8 mouse cellular contexts compared by ENCODE assay signal in genomic region chr15:92597011-92597780, GRCm38 (mm10).
DNase-seq lines count a peak whose midpoint lies in the region; ATAC-seq and TF ChIP-seq lines count a peak whose summit lies in the region.

No protein-coding gene starts in this region.

- H3K27ac ChIP-seq in lung, embryonic 15.5 days = no peak overlapping the region
- H3K27ac ChIP-seq in embryonic facial prominence, embryonic 14.5 days (replicated peaks; ENCODE audit: low read depth, low read length) = no peak overlapping the region
- H3K27ac ChIP-seq in hindbrain, embryonic 14.5 days = peak overlapping the region; percentile 73
- no peak overlapping the region for H3K27ac ChIP-seq in liver, embryonic 13.5 days
- no peak overlapping the region for H3K27ac ChIP-seq in stomach, postnatal 0 days (replicated peaks)

- no peak overlapping the region for H3K9ac ChIP-seq in lung, embryonic 15.5 days
- peak overlapping the region; percentile 37; the same call in 1 of the 2 replicates for H3K9ac ChIP-seq in embryonic facial prominence, embryonic 14.5 days (ENCODE audit: low read depth, low read length)
- peak overlapping the region; percentile 44 for H3K9ac ChIP-seq in hindbrain, embryonic 14.5 days
- no peak overlapping the region for H3K9ac ChIP-seq in liver, embryonic 13.5 days
- H3K9ac ChIP-seq in stomach, postnatal 0 days (ENCODE audit: low read length) = no peak overlapping the region

- peak overlapping the region; percentile 39 for H3K4me3 ChIP-seq in lung, embryonic 15.5 days
- no peak overlapping the region for H3K4me3 ChIP-seq in lung, adult 2 months (replicated peaks; ENCODE audit: extremely low read depth, low read depth, low read length)
- peak overlapping the region; percentile 31 for H3K4me3 ChIP-seq in embryonic facial prominence, embryonic 14.5 days (ENCODE audit: low read depth, low read length)
- peak overlapping the region; percentile 39 for H3K4me3 ChIP-seq in hindbrain, embryonic 14.5 days (replicated peaks; ENCODE audit: low read length)
- H3K4me3 ChIP-seq in liver, embryonic 13.5 days (replicated peaks) = peak overlapping the region; percentile 27
- peak overlapping the region; percentile 21 for H3K4me3 ChIP-seq in stomach, postnatal 0 days (ENCODE audit: low read depth, low read length)

- 0 out of 2 replicates have a peak, but pooled peaks have one; percentile 31 for ATAC-seq in lung, embryonic 15.5 days (ENCODE audit: borderline replicate concordance, extremely low read depth, low FRiP score, low TSS enrichment)
- peak; percentile 70 for ATAC-seq in embryonic facial prominence, embryonic 14.5 days (ENCODE audit: low read depth)
- peak; percentile 83 for ATAC-seq in hindbrain, embryonic 14.5 days (ENCODE audit: low FRiP score)
- no peak for ATAC-seq in liver, embryonic 13.5 days (ENCODE audit: low read depth)
- no peak for ATAC-seq in stomach, postnatal 0 days (ENCODE audit: low FRiP score, low TSS enrichment)
- no peak for ATAC-seq in megakaryocyte-erythroid progenitor cell, adult 5-6 weeks (replicated peaks; ENCODE audit: low FRiP score, low TSS enrichment, poor library complexity, severe bottlenecking)

- H3K36me3 ChIP-seq in lung, embryonic 15.5 days = no peaks in the 10 kb centered on the region
- no peaks in the 10 kb centered on the region for H3K36me3 ChIP-seq in embryonic facial prominence, embryonic 14.5 days (ENCODE audit: control insufficient read depth, insufficient read depth, low read length)
- H3K36me3 ChIP-seq in hindbrain, embryonic 14.5 days (replicated peaks; ENCODE audit: control insufficient read depth, insufficient read depth) = no peaks in the 10 kb centered on the region
- H3K36me3 ChIP-seq in liver, embryonic 13.5 days = no peaks in the 10 kb centered on the region
- H3K36me3 ChIP-seq in stomach, postnatal 0 days (ENCODE audit: control insufficient read depth, insufficient read depth, low read length) = no peaks in the 10 kb centered on the region

- TF ChIP-seq POLR2A in lung, adult 2 months (IDR thresholded peaks at IDR 0.05; ENCODE audit: borderline replicate concordance, extremely low read depth, low read depth, low read length) = no peak

- DNase-seq in lung, adult 2 months = no peak
- DNase-seq in embryonic facial prominence, embryonic 14.5 days (ENCODE audit: low spot score) = peak; percentile 65
- DNase-seq in hindbrain, embryonic 14.5 days (ENCODE audit: low spot score) = peak; percentile 79
- no peak for DNase-seq in liver, embryonic 13.5 days
- DNase-seq in stomach, postnatal 0 days (ENCODE audit: low spot score) = no peak
- no peak for DNase-seq in yolk sac, embryonic 10.5 days (ENCODE audit: low spot score)

- H3K4me1 ChIP-seq in lung, embryonic 15.5 days = peaks cover 13% of the 10 kb centered on the region; the same call in 1 of the 2 replicates
- no peaks in the 10 kb centered on the region; the same call in 1 of the 2 replicates for H3K4me1 ChIP-seq in lung, adult 2 months (ENCODE audit: control insufficient read depth, insufficient read depth, low read length)
- peaks cover 6% of the 10 kb centered on the region; the same call in 1 of the 2 replicates for H3K4me1 ChIP-seq in embryonic facial prominence, embryonic 14.5 days (ENCODE audit: control insufficient read depth, insufficient read depth, low read length)
- H3K4me1 ChIP-seq in hindbrain, embryonic 14.5 days (replicated peaks; ENCODE audit: control insufficient read depth, insufficient read depth, low read length) = peaks cover 15% of the 10 kb centered on the region; the same call in 1 of the 2 replicates
- H3K4me1 ChIP-seq in liver, embryonic 13.5 days (replicated peaks) = no peaks in the 10 kb centered on the region
- no peaks in the 10 kb centered on the region for H3K4me1 ChIP-seq in stomach, postnatal 0 days (replicated peaks; ENCODE audit: control insufficient read depth, insufficient read depth)

- WGBS in lung, embryonic 15.5 days = 2% methylated on average over 20 of the region's 20 CpGs
- 3% methylated on average over 20 of the region's 20 CpGs for WGBS in lung, adult 2 months
- WGBS in embryonic facial prominence, embryonic 14.5 days = 2% methylated on average over 20 of the region's 20 CpGs
- 1% methylated on average over 20 of the region's 20 CpGs for WGBS in hindbrain, embryonic 14.5 days
- WGBS in liver, embryonic 13.5 days (ENCODE audit: insufficient replicate concordance) = 2% methylated on average over 20 of the region's 20 CpGs
- 4% methylated on average over 20 of the region's 20 CpGs for WGBS in stomach, postnatal 0 days

- H3K9me3 ChIP-seq in lung, embryonic 15.5 days = no peaks in the 10 kb centered on the region
- H3K9me3 ChIP-seq in embryonic facial prominence, embryonic 14.5 days (ENCODE audit: control insufficient read depth, low read length) = no peaks in the 10 kb centered on the region
- no peaks in the 10 kb centered on the region for H3K9me3 ChIP-seq in hindbrain, embryonic 14.5 days (ENCODE audit: control insufficient read depth, low read length)
- no peaks in the 10 kb centered on the region for H3K9me3 ChIP-seq in liver, embryonic 13.5 days (replicated peaks)
- H3K9me3 ChIP-seq in stomach, postnatal 0 days (ENCODE audit: control insufficient read depth, low read length) = no peaks in the 10 kb centered on the region

- no peak for TF ChIP-seq EP300 in stomach, postnatal 0 days (optimal IDR thresholded peaks at IDR 0.05)

- no peak for TF ChIP-seq CTCF in lung, adult 2 months (IDR thresholded peaks at IDR 0.05; ENCODE audit: insufficient read depth, low read length)
- TF ChIP-seq CTCF in stomach, postnatal 0 days (IDR thresholded peaks at IDR 0.05; ENCODE audit: low read depth) = no peak

- no peaks in the 10 kb centered on the region for H3K27me3 ChIP-seq in lung, embryonic 15.5 days
- H3K27me3 ChIP-seq in embryonic facial prominence, embryonic 14.5 days (replicated peaks; ENCODE audit: control insufficient read depth, insufficient read depth, low read length) = peaks cover 6% of the 10 kb centered on the region; the same call in 1 of the 2 replicates
- H3K27me3 ChIP-seq in hindbrain, embryonic 14.5 days (ENCODE audit: control insufficient read depth, insufficient read depth, low read length) = no peaks in the 10 kb centered on the region
- peaks cover 8% of the 10 kb centered on the region; the same call in 1 of the 2 replicates for H3K27me3 ChIP-seq in liver, embryonic 13.5 days
- H3K27me3 ChIP-seq in stomach, postnatal 0 days (ENCODE audit: control insufficient read depth, insufficient read depth, low read length) = no peaks in the 10 kb centered on the region

- peak overlapping the region; percentile 60 for H3K4me2 ChIP-seq in lung, embryonic 15.5 days
- peak overlapping the region; percentile 55 for H3K4me2 ChIP-seq in embryonic facial prominence, embryonic 14.5 days (ENCODE audit: low read depth, low read length)
- peak overlapping the region; percentile 62 for H3K4me2 ChIP-seq in hindbrain, embryonic 14.5 days (replicated peaks)
- H3K4me2 ChIP-seq in liver, embryonic 13.5 days = peak overlapping the region; percentile 35
- H3K4me2 ChIP-seq in stomach, postnatal 0 days (replicated peaks; ENCODE audit: low read depth) = peak overlapping the region; percentile 50

Comparison
In these comparisons a context has a peak if more than half of its experiments do, and no peak if none do; other contexts are left out.
1. ATAC-seq: peak in lung, embryonic 15.5 days (single experiment), embryonic facial prominence, embryonic 14.5 days (single experiment) and hindbrain, embryonic 14.5 days (single experiment); none in liver, embryonic 13.5 days (single experiment), stomach, postnatal 0 days (single experiment) and megakaryocyte-erythroid progenitor cell, adult 5-6 weeks (single experiment).
2. H3K9ac ChIP-seq: peak in embryonic facial prominence, embryonic 14.5 days (single experiment) and hindbrain, embryonic 14.5 days (single experiment); none in lung, embryonic 15.5 days (single experiment), liver, embryonic 13.5 days (single experiment) and stomach, postnatal 0 days (single experiment).
3. DNase-seq: peak in embryonic facial prominence, embryonic 14.5 days (single experiment) and hindbrain, embryonic 14.5 days (single experiment); none in lung, adult 2 months (single experiment), liver, embryonic 13.5 days (single experiment), stomach, postnatal 0 days (single experiment) and yolk sac, embryonic 10.5 days (single experiment).
4. Peak in every context shown above with its lines, with median percentiles within 50 percentile points of each other: H3K4me2 ChIP-seq.